ENCODE assay signal across 8 mouse cellular contexts in genomic region chr6:34909631-34910345, GRCm38 (mm10). TPM values are rescaled to one million over a fixed set of nuclear protein-coding genes. Genes with fewer than 3 reads are reported as not detected.
A peak's percentile ranks its signal among the peaks of the same experiment; 100 is the strongest.
DNase-seq lines count a peak whose midpoint lies in the region; ATAC-seq lines count a peak whose summit lies in the region.

No protein-coding gene starts in this region.

- H3K4me1 ChIP-seq in embryonic facial prominence, embryonic 12.5 days = peaks cover 6% of the 10 kb centered on the region
- H3K4me1 ChIP-seq in intestine, embryonic 16.5 days (ENCODE audit: control insufficient read depth, insufficient read depth, low read length) = peaks cover 6% of the 10 kb centered on the region
- H3K4me1 ChIP-seq in midbrain, embryonic 16.5 days (ENCODE audit: control insufficient read depth, insufficient read depth, low read length) = peaks cover 11% of the 10 kb centered on the region

- peak overlapping the region; percentile 67 for H3K9ac ChIP-seq in embryonic facial prominence, embryonic 12.5 days
- peak overlapping the region; percentile 77 for H3K9ac ChIP-seq in intestine, embryonic 16.5 days (ENCODE audit: low read depth, low read length)
- H3K9ac ChIP-seq in midbrain, embryonic 16.5 days (ENCODE audit: low read depth, low read length) = peak overlapping the region; percentile 82

- peak; percentile 53 for DNase-seq in kidney, adult 9 months
- no peak for DNase-seq in kidney, postnatal 14 days
- DNase-seq in left cerebral cortex, postnatal 36 days (ENCODE audit: low spot score in 2 of 2) = no peak
- DNase-seq in urinary bladder, postnatal 25 days (ENCODE audit: low spot score) = no peak
- DNase-seq in layer of hippocampus, postnatal 25 days (ENCODE audit: extremely low spot score in 1 of 2, low spot score in 1 of 2) = no peak

- H3K4me2 ChIP-seq in embryonic facial prominence, embryonic 12.5 days (replicated peaks) = peak overlapping the region; percentile 71
- H3K4me2 ChIP-seq in intestine, embryonic 16.5 days (ENCODE audit: low read depth, low read length) = peak overlapping the region; percentile 70
- peak overlapping the region; percentile 76 for H3K4me2 ChIP-seq in midbrain, embryonic 16.5 days (ENCODE audit: low read length)

- peak overlapping the region; percentile 71; the same call in 1 of the 2 replicates for H3K27ac ChIP-seq in embryonic facial prominence, embryonic 12.5 days
- no peak overlapping the region for H3K27ac ChIP-seq in intestine, embryonic 16.5 days (ENCODE audit: low read length)
- H3K27ac ChIP-seq in midbrain, embryonic 16.5 days (ENCODE audit: low read length) = peak overlapping the region; percentile 88

- no peaks in the 10 kb centered on the region for H3K27me3 ChIP-seq in embryonic facial prominence, embryonic 12.5 days
- no peaks in the 10 kb centered on the region for H3K27me3 ChIP-seq in intestine, embryonic 16.5 days (replicated peaks; ENCODE audit: control insufficient read depth, insufficient read depth, low read length)
- H3K27me3 ChIP-seq in midbrain, embryonic 16.5 days (ENCODE audit: control insufficient read depth, insufficient read depth, low read depth, low read length) = no peaks in the 10 kb centered on the region

- WGBS in embryonic facial prominence, embryonic 12.5 days = 56% methylated on average over 8 of the region's 8 CpGs
- WGBS in intestine, embryonic 16.5 days = 39% methylated on average over 8 of the region's 8 CpGs
- 49% methylated on average over 8 of the region's 8 CpGs for WGBS in midbrain, embryonic 16.5 days

- H3K9me3 ChIP-seq in embryonic facial prominence, embryonic 12.5 days = no peaks in the 10 kb centered on the region
- H3K9me3 ChIP-seq in intestine, embryonic 16.5 days (ENCODE audit: control insufficient read depth, low read length) = no peaks in the 10 kb centered on the region
- H3K9me3 ChIP-seq in midbrain, embryonic 16.5 days (replicated peaks; ENCODE audit: control insufficient read depth, low read length, poor library complexity, severe bottlenecking) = no peaks in the 10 kb centered on the region

- H3K4me3 ChIP-seq in embryonic facial prominence, embryonic 12.5 days = peak overlapping the region; percentile 62
- H3K4me3 ChIP-seq in intestine, embryonic 16.5 days (ENCODE audit: low read length) = peak overlapping the region; percentile 80
- peak overlapping the region; percentile 54 for H3K4me3 ChIP-seq in midbrain, embryonic 16.5 days (ENCODE audit: low read depth, low read length)

- peaks cover 28% of the 10 kb centered on the region for H3K36me3 ChIP-seq in embryonic facial prominence, embryonic 12.5 days
- H3K36me3 ChIP-seq in intestine, embryonic 16.5 days (ENCODE audit: control insufficient read depth, insufficient read depth, low read length) = 0 out of 2 replicates have a peak, but pooled peaks cover 12% of the 10 kb centered on the region
- peaks cover 5% of the 10 kb centered on the region; the same call in 1 of the 2 replicates for H3K36me3 ChIP-seq in midbrain, embryonic 16.5 days (ENCODE audit: control insufficient read depth, insufficient read depth, low read length)

- intact Hi-C loops in left cerebral cortex, postnatal 36 days (cut with DNase I) = loop anchor here (5.0 kb wide), 1 partner anchor 32 kb away; the partner anchor contains the start of gene Cyren

- no peak for ATAC-seq in embryonic facial prominence, embryonic 12.5 days (ENCODE audit: insufficient number of reproducible peaks, insufficient read depth, low FRiP score, low TSS enrichment)
- no peak for ATAC-seq in intestine, embryonic 16.5 days
- ATAC-seq in midbrain, embryonic 16.5 days = no peak

RNA-seq across cellular contexts. Expression of gene Wdr91, which starts 0.9 kb away (rescaled TPM):
- polyA plus RNA-seq in embryonic facial prominence, embryonic 12.5 days (2016; fragmentation: Nextera tagmentation; extraction: Ambion mirVana) = 11.7 and 12.7 TPM in 2 replicates
- 7.2 and 7.5 TPM in 2 replicates for polyA plus RNA-seq in intestine, embryonic 16.5 days (2015; fragmentation: Nextera tagmentation; extraction: Ambion mirVana)
- polyA plus RNA-seq in midbrain, embryonic 16.5 days (2015; fragmentation: Nextera tagmentation; extraction: Ambion mirVana) = 15.5 and 15.6 TPM in 2 replicates
- total RNA-seq in left cerebral cortex, postnatal 36 days (2021) = 10 to 100 TPM; 33.4 to 34.6 TPM
- total RNA-seq in layer of hippocampus, postnatal 25 days (2021) = 10 to 100 TPM; 38.7 to 41.3 TPM

RNA-seq across cellular contexts. Expression of gene Stra8, which starts 10.2 kb away (rescaled TPM):
- polyA plus RNA-seq in embryonic facial prominence, embryonic 12.5 days (2016; fragmentation: Nextera tagmentation; extraction: Ambion mirVana) = not detected in 2 replicates
- polyA plus RNA-seq in intestine, embryonic 16.5 days (2015; fragmentation: Nextera tagmentation; extraction: Ambion mirVana) = not detected in 2 replicates
- not detected in 2 replicates for polyA plus RNA-seq in midbrain, embryonic 16.5 days (2015; fragmentation: Nextera tagmentation; extraction: Ambion mirVana)
- total RNA-seq in left cerebral cortex, postnatal 36 days (2021) = not detected
- not detected for total RNA-seq in layer of hippocampus, postnatal 25 days (2021)

RNA-seq across cellular contexts. Expression of gene Cyren, which starts 31.9 kb away (rescaled TPM):
- 17.1 and 19.0 TPM in 2 replicates for polyA plus RNA-seq in embryonic facial prominence, embryonic 12.5 days (2016; fragmentation: Nextera tagmentation; extraction: Ambion mirVana)
- 11.4 and 11.9 TPM in 2 replicates for polyA plus RNA-seq in intestine, embryonic 16.5 days (2015; fragmentation: Nextera tagmentation; extraction: Ambion mirVana)
- polyA plus RNA-seq in midbrain, embryonic 16.5 days (2015; fragmentation: Nextera tagmentation; extraction: Ambion mirVana) = 9.1 and 9.3 TPM in 2 replicates
- 1 to 10 TPM; 4.0 to 5.1 TPM for total RNA-seq in left cerebral cortex, postnatal 36 days (2021)
- 1 to 10 TPM; 4.8 TPM for total RNA-seq in layer of hippocampus, postnatal 25 days (2021)

RNA-seq across cellular contexts. Expression of gene Tmem140, which starts 46.8 kb away (rescaled TPM):
- polyA plus RNA-seq in embryonic facial prominence, embryonic 12.5 days (2016; fragmentation: Nextera tagmentation; extraction: Ambion mirVana) = 2.0 and 2.6 TPM in 2 replicates
- polyA plus RNA-seq in intestine, embryonic 16.5 days (2015; fragmentation: Nextera tagmentation; extraction: Ambion mirVana) = 1.8 TPM in 2 replicates
- polyA plus RNA-seq in midbrain, embryonic 16.5 days (2015; fragmentation: Nextera tagmentation; extraction: Ambion mirVana) = 1.1 and 1.2 TPM in 2 replicates
- total RNA-seq in left cerebral cortex, postnatal 36 days (2021) = 1 to 10 TPM; 3.1 to 3.5 TPM
- 1 to 10 TPM; 1.9 to 2.0 TPM for total RNA-seq in layer of hippocampus, postnatal 25 days (2021)
